13 mouse cellular contexts compared by ENCODE assay signal in genomic region chr17:50519588-50519987, GRCm38 (mm10).
"Had no signal": no experiment of that assay in that cellular context is flagged by ENCODE, and none has a peak within 500 bp of the region (broad histone marks: within the 10 kb centered on the region; RNA-seq: fewer than 3 reads in every experiment).

No protein-coding gene starts in this region.

- H3K27ac ChIP-seq: left cerebral cortex, adult 2 months; limb, embryonic 12.5 days; limb, embryonic 15.5 days; liver, embryonic 13.5 days had no signal

- DNase-seq: kidney, postnatal 25 days; layer of hippocampus, postnatal 36 days; liver, embryonic 13.5 days; lung, adult 2 months; lung, postnatal 14 days; lung, postnatal 4 days; midbrain, embryonic 14.5 days; thymus, adult 18-20 months; thymus, postnatal 36 days had no signal

- H3K4me1 ChIP-seq: limb, embryonic 12.5 days; limb, embryonic 15.5 days had no signal

- H3K9me3 ChIP-seq: limb, embryonic 12.5 days; limb, embryonic 15.5 days; liver, embryonic 13.5 days had no signal

- H3K9ac ChIP-seq: limb, embryonic 12.5 days; limb, embryonic 15.5 days; liver, embryonic 13.5 days had no signal

- H3K27me3 ChIP-seq: limb, embryonic 12.5 days; limb, embryonic 15.5 days; liver, embryonic 13.5 days had no signal

- H3K36me3 ChIP-seq: limb, embryonic 12.5 days; limb, embryonic 15.5 days; liver, embryonic 13.5 days had no signal

- H3K4me2 ChIP-seq: limb, embryonic 12.5 days; limb, embryonic 15.5 days; liver, embryonic 13.5 days; midbrain, embryonic 11.5 days had no signal

- H3K4me3 ChIP-seq: left cerebral cortex, adult 2 months; limb, embryonic 12.5 days; limb, embryonic 15.5 days; liver, embryonic 13.5 days had no signal
